Mouse (Mus musculus): Measurements from ENCODE around the gene Ripk4. TPM values are rescaled to one million over a fixed set of nuclear protein-coding genes. Genes with fewer than 3 reads are reported as not detected.

Ripk4 gene
- total and polyA plus RNA-seq, 3 experiments = not detected

- Histone ChIP-seq H3K36me3 (ENCODE audit: control insufficient read depth in 1 of 2, insufficient read depth in 2 of 2, low read length in 2 of 2) (peaks cover 0 to 10% of the 10 kb centered on the region in 2 experiments; a peak in 2 of 4 replicates), H3K27ac (ENCODE audit: control insufficient read depth, low read depth, low read length) (no peak overlapping the region), H3K27me3 (ENCODE audit: control insufficient read depth in 1 of 2, insufficient read depth in 2 of 2, low read length in 2 of 2) (no peaks in the 10 kb centered on the region), H3K79me2 (ENCODE audit: control insufficient read depth, insufficient read depth, low read length, poor library complexity) (no peaks in the 10 kb centered on the region), H3K9ac (ENCODE audit: control insufficient read depth, low read depth, low read length, poor library complexity, severe bottlenecking) (no peak overlapping the region), H3K4me1 (ENCODE audit: control insufficient read depth in 1 of 2, insufficient read depth in 2 of 2, low read length in 2 of 2) (no peaks in the 10 kb centered on the region), H3K9me3 (replicated peaks; ENCODE audit: insufficient read depth, low read length) (no peaks in the 10 kb centered on the region), H3K4me3 (ENCODE audit: control insufficient read depth in 1 of 2, insufficient read depth in 1 of 2, low read depth in 2 of 2, low read length in 2 of 2) (no peak overlapping the region)
- no peak for DNase-seq (ENCODE audit: low read depth, low spot score)
- TF ChIP-seq SIN3A (IDR thresholded peaks at IDR 0.05; ENCODE audit: low read length) (no peak), KAT2A (conservative IDR thresholded peaks at IDR 0.05; ENCODE audit: low read depth, low read length) (no peak)
Observed at GRCm38 (mm10) chr16:97805646-97806045, 42.1 kb upstream of the Ripk4 start.

- no peak overlapping the region for H3K27ac ChIP-seq (ENCODE audit: control insufficient read depth, low read depth, low read length)
- H3K4me3 ChIP-seq (ENCODE audit: control insufficient read depth in 1 of 2, insufficient read depth in 1 of 2, low read depth in 2 of 2, low read length in 2 of 2) = no peak overlapping the region
- peaks cover 0 to 8% of the 10 kb centered on the region in 2 experiments; a peak in 2 of 4 replicates for H3K36me3 ChIP-seq (ENCODE audit: control insufficient read depth in 1 of 2, insufficient read depth in 2 of 2, low read length in 2 of 2)
- H3K79me2 ChIP-seq (ENCODE audit: control insufficient read depth, insufficient read depth, low read length, poor library complexity) = no peaks in the 10 kb centered on the region
- H3K9me3 ChIP-seq (replicated peaks; ENCODE audit: insufficient read depth, low read length) = no peaks in the 10 kb centered on the region
- peak; percentile 78 for DNase-seq (ENCODE audit: low read depth, low spot score)
- no peak overlapping the region for H3K9ac ChIP-seq (ENCODE audit: control insufficient read depth, low read depth, low read length, poor library complexity, severe bottlenecking)
- no peaks in the 10 kb centered on the region for H3K4me1 ChIP-seq (ENCODE audit: control insufficient read depth in 1 of 2, insufficient read depth in 2 of 2, low read length in 2 of 2)
- TF ChIP-seq RAD21 (IDR thresholded peaks at IDR 0.05; ENCODE audit: low read depth, low read length) (peak; percentile 71), JUND (IDR thresholded peaks at IDR 0.05; ENCODE audit: low read depth, low read length) (no peak), ZNF384 (IDR thresholded peaks at IDR 0.05; ENCODE audit: low read depth, low read length) (no peak), POLR2A (IDR thresholded peaks at IDR 0.05; ENCODE audit: control insufficient read depth in 1 of 2, insufficient read depth in 1 of 2, low read depth in 1 of 2, low read length in 2 of 2, poor library complexity in 1 of 2) (no peak), CTCF (IDR thresholded peaks at IDR 0.05 in 2 of 3, conservative IDR thresholded peaks at IDR 0.05 in 1 of 3; ENCODE audit: control insufficient read depth in 1 of 3, insufficient read depth in 1 of 3, low read depth in 2 of 3, low read length in 3 of 3, poor library complexity in 1 of 3, severe bottlenecking in 1 of 3) (peak; percentile 65 to 89 (median 80)), KAT2A (conservative IDR thresholded peaks at IDR 0.05; ENCODE audit: low read depth, low read length) (no peak), MXI1 (IDR thresholded peaks at IDR 0.05; ENCODE audit: low read depth, low read length) (no peak), CHD2 (IDR thresholded peaks at IDR 0.05; ENCODE audit: low read length) (no peak), ZC3H11A (IDR thresholded peaks at IDR 0.05; ENCODE audit: low read depth, low read length) (peak; percentile 71), MYC (IDR thresholded peaks at IDR 0.05; ENCODE audit: low read depth, low read length) (no peak), EP300 (IDR thresholded peaks at IDR 0.05; ENCODE audit: low read depth in 1 of 2, low read length in 2 of 2) (no peak), NRF1 (IDR thresholded peaks at IDR 0.05; ENCODE audit: insufficient read depth, low read depth, low read length, poor library complexity, severe bottlenecking) (no peak), GABPA (IDR thresholded peaks at IDR 0.05; ENCODE audit: low read depth, low read length) (no peak), SIN3A (IDR thresholded peaks at IDR 0.05; ENCODE audit: low read length) (0 out of 2 replicates have a peak, but pooled peaks have one; percentile 22), ELF1 (IDR thresholded peaks at IDR 0.05; ENCODE audit: low read depth, low read length) (no peak), MAX (IDR thresholded peaks at IDR 0.05; ENCODE audit: low read length) (no peak), SMC3 (IDR thresholded peaks at IDR 0.05; ENCODE audit: low read depth, low read length) (peak; percentile 77), MAZ (IDR thresholded peaks at IDR 0.05; ENCODE audit: low read depth, low read length) (no peak), TBP (IDR thresholded peaks at IDR 0.05; ENCODE audit: low read depth, low read length) (no peak)
- no peaks in the 10 kb centered on the region for H3K27me3 ChIP-seq (ENCODE audit: control insufficient read depth in 1 of 2, insufficient read depth in 2 of 2, low read length in 2 of 2)
Observed at GRCm38 (mm10) chr16:97804680-97805547, 41.3 kb upstream of the Ripk4 start.
